Mouse (Mus musculus) forebrain, postnatal 0 days (tissue): Measurements from ENCODE around the gene Nanos3. TPM values are rescaled to one million over a fixed set of nuclear protein-coding genes. Genes with fewer than 3 reads are reported as not detected.

Source experiments
- ATAC-seq: fragments of 200-750 bp; cut with Nextera tagmentation; 2 replicates; pipeline ENCODE4 v1.8.0; 2017; ENCODE audit warnings: mild to moderate bottlenecking, moderate library complexity
- DNase-seq: peaks from one replicate; pipeline ENCODE4 v3.0.0-alpha.2; 2015
- H3K27ac ChIP-seq: fragments of 300-500 bp; sonication (generic); 2 replicates; pipeline ENCODE4 v1.5.1; 2014; ENCODE audit warnings: low read depth, mild to moderate bottlenecking, antibody characterized with exemption, low read length, moderate library complexity, mixed read lengths
- H3K27me3 ChIP-seq: fragments of 300-500 bp; sonication (generic); 2 replicates; pipeline ENCODE4 v1.6.1; 2014; ENCODE audit warnings: mild to moderate bottlenecking, low read length, mixed read lengths; ENCODE audit not compliant: insufficient read depth
- H3K36me3 ChIP-seq: fragments of 300-500 bp; sonication (generic); 2 replicates; pipeline ENCODE4 v1.6.1; 2014; ENCODE audit warnings: mild to moderate bottlenecking, moderate library complexity; ENCODE audit not compliant: insufficient read depth
- H3K4me1 ChIP-seq: fragments of 300-500 bp; sonication (generic); 2 replicates; pipeline ENCODE4 v1.6.1; 2014; ENCODE audit warnings: antibody characterized with exemption; ENCODE audit not compliant: insufficient read depth
- H3K4me2 ChIP-seq: fragments of 300-500 bp; sonication (generic); 2 replicates; pipeline ENCODE4 v1.6.1; 2014; ENCODE audit warnings: low read depth, mild to moderate bottlenecking, moderate library complexity
- H3K4me3 ChIP-seq: fragments of 300-500 bp; sonication (generic); 2 replicates; pipeline ENCODE4 v1.5.1; 2014; ENCODE audit warnings: low read depth, low read length, mixed read lengths
- H3K9ac ChIP-seq: fragments of 300-500 bp; sonication (generic); 2 replicates; pipeline ENCODE4 v1.6.1; 2014; ENCODE audit warnings: mild to moderate bottlenecking
- H3K9me3 ChIP-seq: fragments of 300-500 bp; sonication (generic); 2 replicates; pipeline ENCODE4 v1.6.1; 2016; ENCODE audit warnings: low read length
- CTCF ChIP-seq: sonication (generic); IDR thresholded peaks from 2 replicates; pipeline ENCODE4 v1.5.1; 2016; ENCODE audit warnings: antibody characterized with exemption, control low read depth, low read depth
- WGBS: fragments of 180-500 bp; shearing (Covaris S2); extraction: QIAGEN DNeasy Blood & Tissue Kit; methylation state at CpG from one replicate; pipeline ENCODE4 v1.1.7; 2014; 5-methylcytosine and 5-hydroxymethylcytosine counted together
- polyA plus RNA-seq: library from polyadenylated mRNA; unstranded; fragments of >200 nt; fragmentation: Nextera tagmentation; extraction: Ambion mirVana; gene quantifications from 2 replicates; pipeline ENCODE4 v1.2.1, GENCODE M21; 2015
- total RNA-seq: library from RNA; depleted of rRNA; stranded (reverse); fragments of >200 nt; gene quantifications from 2 replicates; pipeline ENCODE4 v1.2.3, GENCODE M21; 2014

Nanos3 gene
- total and polyA plus RNA-seq, 2 experiments from 2014 or later = 1.7 to 10.0 TPM

DNA sequence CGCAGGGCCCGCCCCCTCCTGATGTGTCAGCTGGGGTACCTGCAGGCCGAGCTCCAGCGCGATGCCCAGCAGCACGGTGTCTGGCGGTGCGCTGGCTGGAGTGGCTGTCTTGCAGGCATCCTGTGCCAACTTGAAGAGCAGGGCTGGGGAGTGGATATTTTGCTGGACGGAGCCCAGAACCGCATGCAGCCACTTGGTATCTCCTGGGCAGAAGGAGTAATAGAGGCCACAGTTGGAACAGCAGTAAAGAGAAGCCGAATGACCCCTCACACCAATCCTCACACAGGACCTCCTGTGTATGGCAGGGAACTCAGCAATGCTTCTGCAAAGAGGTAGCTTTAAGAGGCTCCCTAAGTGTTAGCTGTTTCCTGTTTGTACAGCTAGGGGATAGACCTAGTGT lies 32.2 kb upstream of the Nanos3 start:
- WGBS = 97% methylated on average over 11 of the region's 11 CpGs
- Histone ChIP-seq H3K9me3 (no peaks in the 10 kb centered on the region), H3K9ac (no peak overlapping the region), H3K27ac (no peak overlapping the region), H3K27me3 (no peaks in the 10 kb centered on the region), H3K36me3 (peaks cover 93% of the 10 kb centered on the region), H3K4me1 (no peaks in the 10 kb centered on the region), H3K4me2 (no peak overlapping the region), H3K4me3 (no peak overlapping the region)
- DNase-seq (no peak), ATAC-seq (no peak)
- TF ChIP-seq CTCF = no peak

DNA sequence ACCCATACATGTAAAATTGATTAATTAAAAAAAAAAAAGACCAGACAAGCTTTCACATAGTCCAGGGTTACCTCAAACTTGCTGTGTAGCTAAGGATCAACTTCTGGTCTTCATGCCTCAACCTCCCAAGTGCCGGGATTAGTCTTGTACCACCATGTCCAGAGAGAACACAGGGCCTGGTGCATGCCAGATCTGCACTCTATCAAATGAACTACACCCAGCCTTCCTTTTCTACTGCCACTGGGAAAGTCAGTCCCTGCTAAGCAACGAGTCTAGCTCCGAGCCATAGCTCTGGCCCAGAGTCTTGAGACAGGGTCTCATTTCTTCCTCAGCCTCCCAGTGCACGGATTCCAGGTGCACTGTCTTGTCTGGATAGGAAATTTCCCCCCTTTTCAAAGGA lies 28.3 kb upstream of the Nanos3 start:
- ATAC-seq (no peak), DNase-seq (no peak)
- peaks cover 80% of the 10 kb centered on the region for H3K36me3 ChIP-seq
- H3K4me2 ChIP-seq = no peak overlapping the region
- H3K4me3 ChIP-seq = no peak overlapping the region
- TF ChIP-seq CTCF = no peak
- H3K4me1 ChIP-seq = no peaks in the 10 kb centered on the region
- H3K27me3 ChIP-seq = no peaks in the 10 kb centered on the region
- WGBS = 87% methylated on average over 4 of the region's 4 CpGs
- no peak overlapping the region for H3K9ac ChIP-seq
- H3K9me3 ChIP-seq = no peaks in the 10 kb centered on the region
- H3K27ac ChIP-seq = no peak overlapping the region

GRCm38 (mm10) chr8:84211881-84212563 lies 27.0 kb upstream of the Nanos3 start:
- H3K4me3 ChIP-seq = no peak overlapping the region
- DNase-seq (no peak), ATAC-seq (no peak)
- 92% methylated on average over 31 of the region's 31 CpGs for WGBS
- no peaks in the 10 kb centered on the region for H3K27me3 ChIP-seq
- H3K9me3 ChIP-seq = no peaks in the 10 kb centered on the region
- no peak for TF ChIP-seq CTCF
- no peak overlapping the region for H3K9ac ChIP-seq
- no peaks in the 10 kb centered on the region for H3K4me1 ChIP-seq
- no peak overlapping the region for H3K27ac ChIP-seq
- no peak overlapping the region for H3K4me2 ChIP-seq
- peaks cover 68% of the 10 kb centered on the region for H3K36me3 ChIP-seq

GRCm38 (mm10) chr8:84211202-84211601 lies 26.2 kb upstream of the Nanos3 start:
- no peak overlapping the region for H3K4me3 ChIP-seq
- no peaks in the 10 kb centered on the region for H3K4me1 ChIP-seq
- H3K27ac ChIP-seq = no peak overlapping the region
- peaks cover 59% of the 10 kb centered on the region for H3K36me3 ChIP-seq
- H3K27me3 ChIP-seq = no peaks in the 10 kb centered on the region
- H3K4me2 ChIP-seq = no peak overlapping the region
- no peak for ATAC-seq
- H3K9me3 ChIP-seq = no peaks in the 10 kb centered on the region
- TF ChIP-seq CTCF = no peak
- no peak overlapping the region for H3K9ac ChIP-seq
- no peak for DNase-seq
- 89% methylated on average over 3 of the region's 3 CpGs for WGBS

DNA sequence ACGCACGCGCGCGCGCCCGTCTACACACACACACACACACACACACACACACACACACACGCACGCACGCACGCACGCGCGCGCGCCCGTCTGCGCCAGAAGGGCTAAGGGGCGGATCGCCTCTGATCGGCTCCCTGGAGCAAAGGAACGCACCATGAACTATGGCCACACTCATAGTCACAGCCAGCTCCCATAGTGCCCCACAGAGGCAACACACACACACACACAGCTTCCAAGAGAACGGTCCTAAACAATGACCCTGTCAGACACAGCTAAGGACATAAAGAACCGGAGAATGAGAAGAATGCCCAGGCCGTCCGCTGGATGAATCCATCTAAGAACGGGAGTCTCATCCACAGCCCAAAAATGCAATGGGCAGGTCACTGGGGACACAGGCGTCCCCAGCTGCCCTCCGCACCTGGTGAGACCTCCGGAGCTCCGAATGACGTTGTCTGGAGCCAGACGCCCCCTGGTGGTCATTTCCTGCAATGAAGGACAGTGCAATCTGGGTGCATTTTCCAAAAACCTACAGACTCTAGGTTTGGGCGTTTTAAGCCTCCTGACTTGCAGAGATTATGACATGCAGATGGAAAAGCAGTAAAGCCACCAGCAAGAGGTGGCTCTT lies 25.3 kb upstream of the Nanos3 start:
- H3K27ac ChIP-seq = no peak overlapping the region
- H3K36me3 ChIP-seq = peaks cover 50% of the 10 kb centered on the region
- H3K9ac ChIP-seq = no peak overlapping the region
- DNase-seq = peak; percentile 87
- peak; percentile 77 for ATAC-seq
- TF ChIP-seq CTCF = peak; percentile 95
- no peaks in the 10 kb centered on the region for H3K9me3 ChIP-seq
- H3K4me3 ChIP-seq = peak overlapping the region; percentile 7; the same call in 1 of the 2 replicates
- H3K27me3 ChIP-seq = no peaks in the 10 kb centered on the region
- H3K4me2 ChIP-seq = peak overlapping the region; percentile 37
- 55% methylated on average over 34 of the region's 34 CpGs for WGBS
- no peaks in the 10 kb centered on the region for H3K4me1 ChIP-seq

GRCm38 (mm10) chr8:84208381-84209380 lies 23.7 kb upstream of the Nanos3 start:
- Histone ChIP-seq H3K4me3 (no peak overlapping the region), H3K4me2 (no peak overlapping the region), H3K27me3 (no peaks in the 10 kb centered on the region), H3K9me3 (no peaks in the 10 kb centered on the region), H3K27ac (no peak overlapping the region), H3K9ac (peak overlapping the region; percentile 1; the same call in 1 of the 2 replicates), H3K4me1 (0 out of 2 replicates have a peak, but pooled peaks cover 6% of the 10 kb centered on the region), H3K36me3 (peaks cover 37% of the 10 kb centered on the region)
- 0 out of 2 replicates have a peak, but pooled peaks have one; percentile 10 for ATAC-seq
- TF ChIP-seq CTCF = no peak
- WGBS = 39% methylated on average over 17 of the region's 17 CpGs
- no peak for DNase-seq
